ENCODE assay signal across 8 mouse cellular contexts in the genomic region with DNA sequence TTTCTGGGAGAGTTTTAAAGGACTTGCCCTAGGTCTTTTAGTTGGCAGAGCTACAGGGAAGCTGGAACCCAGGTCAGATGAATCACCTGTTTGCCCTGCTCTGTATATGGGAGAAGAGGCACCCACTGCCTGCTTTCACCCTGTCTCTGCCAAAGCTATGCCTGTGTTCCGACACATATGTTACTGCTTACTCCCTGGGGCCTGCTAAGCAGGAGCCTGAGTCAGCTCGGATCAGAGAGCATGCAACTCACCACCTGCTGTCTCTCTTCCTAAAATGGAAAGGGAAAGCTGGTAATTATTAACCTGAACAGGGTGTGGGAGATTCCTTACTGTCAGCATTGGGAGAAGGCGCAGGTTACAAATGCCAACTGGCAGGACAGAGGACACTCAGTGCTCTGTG. TPM values are rescaled to one million over a fixed set of nuclear protein-coding genes. Genes with fewer than 3 reads are reported as not detected.
A peak's percentile ranks its signal among the peaks of the same experiment; 100 is the strongest.
DNase-seq lines count a peak whose midpoint lies in the region; ATAC-seq and TF ChIP-seq lines count a peak whose summit lies in the region.

No protein-coding gene starts in this region.

- H3K4me2 ChIP-seq in heart, embryonic 13.5 days, result peak overlapping the region; percentile 70
- peak overlapping the region; percentile 49; the same call in 1 of the 2 replicates for H3K4me2 ChIP-seq in kidney, postnatal 0 days (ENCODE audit: low read length)
- H3K4me2 ChIP-seq in midbrain, embryonic 12.5 days (replicated peaks), result peak overlapping the region; percentile 53; the same call in 1 of the 2 replicates

- 47% methylated on average over 3 of the region's 3 CpGs for WGBS in heart, embryonic 13.5 days
- WGBS in kidney, postnatal 0 days, result 29% methylated on average over 3 of the region's 3 CpGs
- WGBS in midbrain, embryonic 12.5 days, result 39% methylated on average over 3 of the region's 3 CpGs

- H3K9me3 ChIP-seq in heart, embryonic 13.5 days, result no peaks in the 10 kb centered on the region
- no peaks in the 10 kb centered on the region for H3K9me3 ChIP-seq in kidney, postnatal 0 days (replicated peaks; ENCODE audit: low read length)
- H3K9me3 ChIP-seq in midbrain, embryonic 12.5 days, result no peaks in the 10 kb centered on the region

- peaks cover 36% of the 10 kb centered on the region for H3K4me1 ChIP-seq in heart, embryonic 13.5 days
- peaks cover 5% of the 10 kb centered on the region; the same call in 1 of the 2 replicates for H3K4me1 ChIP-seq in kidney, postnatal 0 days (replicated peaks; ENCODE audit: insufficient read depth, low read length)
- H3K4me1 ChIP-seq in midbrain, embryonic 12.5 days, result peaks cover 28% of the 10 kb centered on the region

- peak overlapping the region; percentile 52 for H3K9ac ChIP-seq in heart, embryonic 13.5 days
- H3K9ac ChIP-seq in kidney, postnatal 0 days (ENCODE audit: low read depth, low read length), result no peak overlapping the region
- H3K9ac ChIP-seq in midbrain, embryonic 12.5 days (replicated peaks), result 0 out of 2 replicates have a peak overlapping the region, but pooled peaks have one; percentile 2

- H3K27ac ChIP-seq in heart, embryonic 13.5 days (replicated peaks), result peak overlapping the region; percentile 39; the same call in 1 of the 2 replicates
- peak overlapping the region; percentile 96 for H3K27ac ChIP-seq in kidney, postnatal 0 days
- peak overlapping the region; percentile 97; the same call in 1 of the 2 replicates for H3K27ac ChIP-seq in midbrain, embryonic 12.5 days (replicated peaks)

- no peak for TF ChIP-seq POLR2A in brain, embryonic 14.5 days (IDR thresholded peaks at IDR 0.05; ENCODE audit: borderline replicate concordance, extremely low read depth, insufficient read depth, insufficient read length, poor library complexity, severe bottlenecking)

- ATAC-seq in heart, embryonic 13.5 days (ENCODE audit: extremely low read depth, insufficient number of reproducible peaks, low FRiP score, low TSS enrichment), result no peak
- peak; percentile 23 for ATAC-seq in kidney, postnatal 0 days (replicated peaks; ENCODE audit: low FRiP score, low read depth)
- no peak for ATAC-seq in midbrain, embryonic 12.5 days (ENCODE audit: low FRiP score, low read depth)

- TF ChIP-seq CTCF in brain, embryonic 14.5 days (IDR thresholded peaks at IDR 0.05; ENCODE audit: borderline replicate concordance, extremely low read depth, insufficient read depth, insufficient read length), result no peak
- no peak for TF ChIP-seq CTCF in kidney, postnatal 0 days (IDR thresholded peaks at IDR 0.05; ENCODE audit: low read depth)

- no peaks in the 10 kb centered on the region for H3K36me3 ChIP-seq in heart, embryonic 13.5 days
- no peaks in the 10 kb centered on the region for H3K36me3 ChIP-seq in kidney, postnatal 0 days (ENCODE audit: insufficient read depth, low read length)
- H3K36me3 ChIP-seq in midbrain, embryonic 12.5 days, result no peaks in the 10 kb centered on the region

- peak overlapping the region; percentile 58; the same call in 1 of the 2 replicates for H3K4me3 ChIP-seq in heart, embryonic 13.5 days
- H3K4me3 ChIP-seq in kidney, postnatal 0 days (replicated peaks; ENCODE audit: low read depth, low read length), result no peak overlapping the region
- no peak overlapping the region for H3K4me3 ChIP-seq in midbrain, embryonic 12.5 days

- DNase-seq in heart, adult 9 months (ENCODE audit: low spot score in 2 of 2), result no peak
- DNase-seq in brain, embryonic 14.5 days (ENCODE audit: low read depth), result peak; percentile 55
- DNase-seq in gastrocnemius, postnatal 14 days, result peak; percentile 43
- peak; percentile 60 for DNase-seq in kidney, postnatal 0 days (ENCODE audit: low spot score)
- DNase-seq in spleen, postnatal 36 days (ENCODE audit: low spot score in 2 of 2), result no peak
- no peak for DNase-seq in left cerebral cortex, postnatal 14 days (ENCODE audit: low spot score in 2 of 2)

- intact Hi-C loops in gastrocnemius, postnatal 14 days (cut with DNase I; ENCODE audit: low total_unique reads), result no loop called here
- intact Hi-C loops in left cerebral cortex, postnatal 14 days (cut with DNase I), result no loop called here

- H3K27me3 ChIP-seq in heart, embryonic 13.5 days (replicated peaks), result no peaks in the 10 kb centered on the region
- H3K27me3 ChIP-seq in kidney, postnatal 0 days (ENCODE audit: insufficient read depth, low read length), result no peaks in the 10 kb centered on the region
- no peaks in the 10 kb centered on the region for H3K27me3 ChIP-seq in midbrain, embryonic 12.5 days

RNA-seq across cellular contexts. Expression of a gene that starts 2.2 kb away (rescaled TPM):
- 128 and 129 TPM in 2 replicates for polyA plus RNA-seq in heart, embryonic 13.5 days (2015; fragmentation: Nextera tagmentation; extraction: Ambion mirVana)
- 177 and 225 TPM in 2 replicates for polyA plus RNA-seq in brain, embryonic 14.5 days (2012; rRNA removed)
- total RNA-seq in gastrocnemius, postnatal 14 days (2021), result 10 to 100 TPM; 56.9 to 66.7 TPM
- 156 and 160 TPM in 2 replicates for polyA plus RNA-seq in kidney, postnatal 0 days (2015; fragmentation: Nextera tagmentation; extraction: Ambion mirVana)
- 368 and 394 TPM in 2 replicates for polyA plus RNA-seq in midbrain, embryonic 12.5 days (2016; fragmentation: Nextera tagmentation; extraction: Ambion mirVana)
- total RNA-seq in left cerebral cortex, postnatal 14 days (2021), result 10 to 100 TPM; 32.1 to 35.0 TPM

RNA-seq across cellular contexts. Expression of a gene that starts 59.5 kb away (rescaled TPM):
- 801 and 895 TPM in 2 replicates for polyA plus RNA-seq in heart, embryonic 13.5 days (2015; fragmentation: Nextera tagmentation; extraction: Ambion mirVana)
- 348 and 411 TPM in 2 replicates for polyA plus RNA-seq in brain, embryonic 14.5 days (2012; rRNA removed)
- 1,000 to 10,000 TPM in 1 of 2 experiments, 100 to 1,000 TPM in 1; 888 to 1,041 TPM for total RNA-seq in gastrocnemius, postnatal 14 days (2021)
- 894 and 974 TPM in 2 replicates for polyA plus RNA-seq in kidney, postnatal 0 days (2015; fragmentation: Nextera tagmentation; extraction: Ambion mirVana)
- polyA plus RNA-seq in midbrain, embryonic 12.5 days (2016; fragmentation: Nextera tagmentation; extraction: Ambion mirVana), result 369 and 374 TPM in 2 replicates
- 100 to 1,000 TPM; 590 to 599 TPM for total RNA-seq in left cerebral cortex, postnatal 14 days (2021)

Comparison
In these comparisons a context has a peak if more than half of its experiments do, and no peak if none do; other contexts are left out.
1. H3K27ac ChIP-seq: peak in every context shown above with its lines; median percentile 97 in midbrain, embryonic 12.5 days; 96 in kidney, postnatal 0 days; 39 in heart, embryonic 13.5 days.
2. DNase-seq: peak in brain, embryonic 14.5 days (single experiment), gastrocnemius, postnatal 14 days (single experiment) and kidney, postnatal 0 days (single experiment); none in heart, adult 9 months (0 of 2), spleen, postnatal 36 days (0 of 2) and left cerebral cortex, postnatal 14 days (0 of 2).
3. Peak in every context shown above with its lines, with median percentiles within 50 percentile points of each other: H3K4me2 ChIP-seq.